Mouse (Mus musculus): ENCODE measurements around the gene Gm21985.

GRCm38 (mm10) chr2:112284363-112285030 lies 18.4 kb downstream of the Gm21985 start:
- TF ChIP-seq CTCF (IDR thresholded peaks at IDR 0.05) = no peak
- no peak for TF ChIP-seq EP300 (IDR thresholded peaks at IDR 0.05)
